Mouse (Mus musculus): ENCODE data around the gene Vmn1r197. TPM values are rescaled to one million over a fixed set of nuclear protein-coding genes. Genes with fewer than 3 reads are reported as not detected.

Vmn1r197 gene
- total and polyA plus RNA-seq, 3 experiments: not detected

GRCm38 (mm10) chr13:22320091-22320490, 4.3 kb upstream of the Vmn1r197 start:
- DNase-seq (ENCODE audit: low read depth, low spot score): no peak
- TF ChIP-seq TBP (IDR thresholded peaks at IDR 0.05; ENCODE audit: low read depth, low read length): no peak
- TF ChIP-seq CHD1 (IDR thresholded peaks at IDR 0.05; ENCODE audit: low read depth, low read length): no peak
- TF ChIP-seq ZC3H11A (IDR thresholded peaks at IDR 0.05; ENCODE audit: low read depth, low read length): no peak
- TF ChIP-seq USF2 (IDR thresholded peaks at IDR 0.05; ENCODE audit: borderline replicate concordance in 1 of 2, insufficient read depth in 1 of 2, low read depth in 1 of 2, low read length in 2 of 2): no peak
- no peak for TF ChIP-seq SMC3 (IDR thresholded peaks at IDR 0.05; ENCODE audit: low read depth, low read length)
- no peak for TF ChIP-seq RCOR1 (IDR thresholded peaks at IDR 0.05; ENCODE audit: low read depth, low read length)
- TF ChIP-seq JUND (IDR thresholded peaks at IDR 0.05; ENCODE audit: low read depth, low read length): no peak
- TF ChIP-seq CTCF (IDR thresholded peaks at IDR 0.05 in 2 of 3, conservative IDR thresholded peaks at IDR 0.05 in 1 of 3; ENCODE audit: control insufficient read depth in 1 of 3, insufficient read depth in 1 of 3, low read depth in 2 of 3, low read length in 3 of 3, poor library complexity in 1 of 3, severe bottlenecking in 1 of 3): no peak
- no peak for TF ChIP-seq GABPA (IDR thresholded peaks at IDR 0.05; ENCODE audit: low read depth, low read length)
- TF ChIP-seq POLR2AphosphoS5 (IDR thresholded peaks at IDR 0.05; ENCODE audit: borderline replicate concordance, low read depth, low read length): no peak
- no peak for TF ChIP-seq USF1 (IDR thresholded peaks at IDR 0.05; ENCODE audit: low read depth, low read length)
- H3K9me3 ChIP-seq (replicated peaks; ENCODE audit: insufficient read depth, low read length): no peaks in the 10 kb centered on the region

GRCm38 (mm10) chr13:22333269-22333668, 8.9 kb downstream of the Vmn1r197 start:
- no peak for TF ChIP-seq GATA1 (IDR thresholded peaks at IDR 0.05; ENCODE audit: low read depth, low read length)
- TF ChIP-seq ZNF384 (IDR thresholded peaks at IDR 0.05; ENCODE audit: low read depth, low read length): no peak
- H3K4me1 ChIP-seq (ENCODE audit: control insufficient read depth in 1 of 2, insufficient read depth in 2 of 2, low read length in 2 of 2): no peaks in the 10 kb centered on the region
- no peak overlapping the region for H3K9ac ChIP-seq (ENCODE audit: control insufficient read depth, low read depth, low read length, poor library complexity, severe bottlenecking)
- H3K27me3 ChIP-seq (ENCODE audit: control insufficient read depth in 1 of 2, insufficient read depth in 2 of 2, low read length in 2 of 2): no peaks in the 10 kb centered on the region
- no peak overlapping the region for H3K4me3 ChIP-seq (ENCODE audit: control insufficient read depth in 1 of 2, insufficient read depth in 1 of 2, low read depth in 2 of 2, low read length in 2 of 2)
- no peak overlapping the region for H3K27ac ChIP-seq (ENCODE audit: control insufficient read depth, low read depth, low read length)
- no peaks in the 10 kb centered on the region for H3K36me3 ChIP-seq (ENCODE audit: control insufficient read depth in 1 of 2, insufficient read depth in 2 of 2, low read length in 2 of 2)
- no peaks in the 10 kb centered on the region for H3K9me3 ChIP-seq (replicated peaks; ENCODE audit: insufficient read depth, low read length)
- no peaks in the 10 kb centered on the region for H3K79me2 ChIP-seq (ENCODE audit: control insufficient read depth, insufficient read depth, low read length, poor library complexity)
- DNase-seq (ENCODE audit: low read depth, low spot score): no peak

More at GRCm38 (mm10) chr13:22320091-22320490, 4.3 kb upstream of the Vmn1r197 start:
- H3K79me2 ChIP-seq (ENCODE audit: control insufficient read depth, insufficient read depth, low read length, poor library complexity): no peaks in the 10 kb centered on the region
- H3K36me3 ChIP-seq (ENCODE audit: control insufficient read depth in 1 of 2, insufficient read depth in 2 of 2, low read length in 2 of 2): no peaks in the 10 kb centered on the region
- H3K4me1 ChIP-seq (ENCODE audit: control insufficient read depth in 1 of 2, insufficient read depth in 2 of 2, low read length in 2 of 2): no peaks in the 10 kb centered on the region
- H3K27ac ChIP-seq (ENCODE audit: control insufficient read depth, low read depth, low read length): no peak overlapping the region
- H3K9ac ChIP-seq (ENCODE audit: control insufficient read depth, low read depth, low read length, poor library complexity, severe bottlenecking): no peak overlapping the region
- no peak overlapping the region for H3K4me3 ChIP-seq (ENCODE audit: control insufficient read depth in 1 of 2, insufficient read depth in 1 of 2, low read depth in 2 of 2, low read length in 2 of 2)
- H3K27me3 ChIP-seq (ENCODE audit: control insufficient read depth in 1 of 2, insufficient read depth in 2 of 2, low read length in 2 of 2): no peaks in the 10 kb centered on the region

GRCm38 (mm10) chr13:22335565-22335964, 11.2 kb downstream of the Vmn1r197 start:
- H3K79me2 ChIP-seq (ENCODE audit: control insufficient read depth, insufficient read depth, low read length, poor library complexity): no peaks in the 10 kb centered on the region
- TF ChIP-seq ELF1 (IDR thresholded peaks at IDR 0.05; ENCODE audit: low read depth, low read length) (no peak), SMC3 (IDR thresholded peaks at IDR 0.05; ENCODE audit: low read depth, low read length) (no peak), ZMIZ1 (IDR thresholded peaks at IDR 0.05; ENCODE audit: low read depth, low read length) (no peak), RCOR1 (IDR thresholded peaks at IDR 0.05; ENCODE audit: low read depth, low read length) (no peak), JUND (IDR thresholded peaks at IDR 0.05; ENCODE audit: low read depth, low read length) (no peak), E2F4 (IDR thresholded peaks at IDR 0.05; ENCODE audit: borderline replicate concordance, low read depth, low read length) (no peak), MEF2A (IDR thresholded peaks at IDR 0.05; ENCODE audit: extremely low read depth, insufficient replicate concordance, low read depth, low read length, poor library complexity, severe bottlenecking) (no peak), MAX (IDR thresholded peaks at IDR 0.05; ENCODE audit: low read length) (no peak), ZKSCAN1 (IDR thresholded peaks at IDR 0.05; ENCODE audit: low read depth, low read length) (no peak), POLR2AphosphoS2 (IDR thresholded peaks at IDR 0.05; ENCODE audit: low read length) (no peak), CHD2 (IDR thresholded peaks at IDR 0.05; ENCODE audit: low read length) (no peak), NELFE (IDR thresholded peaks at IDR 0.05; ENCODE audit: low read depth, low read length) (no peak), ZC3H11A (IDR thresholded peaks at IDR 0.05; ENCODE audit: low read depth, low read length) (no peak)
- H3K9me3 ChIP-seq (replicated peaks; ENCODE audit: insufficient read depth, low read length): no peaks in the 10 kb centered on the region
- no peak overlapping the region for H3K9ac ChIP-seq (ENCODE audit: control insufficient read depth, low read depth, low read length, poor library complexity, severe bottlenecking)
- no peaks in the 10 kb centered on the region for H3K27me3 ChIP-seq (ENCODE audit: control insufficient read depth in 1 of 2, insufficient read depth in 2 of 2, low read length in 2 of 2)
- DNase-seq (ENCODE audit: low read depth, low spot score): no peak
- no peaks in the 10 kb centered on the region for H3K4me1 ChIP-seq (ENCODE audit: control insufficient read depth in 1 of 2, insufficient read depth in 2 of 2, low read length in 2 of 2)
- H3K36me3 ChIP-seq (ENCODE audit: control insufficient read depth in 1 of 2, insufficient read depth in 2 of 2, low read length in 2 of 2): no peaks in the 10 kb centered on the region
- H3K4me3 ChIP-seq (ENCODE audit: control insufficient read depth in 1 of 2, insufficient read depth in 1 of 2, low read depth in 2 of 2, low read length in 2 of 2): no peak overlapping the region
- no peak overlapping the region for H3K27ac ChIP-seq (ENCODE audit: control insufficient read depth, low read depth, low read length)
